Mouse (Mus musculus): ENCODE results near the gene Ift80.
"Not testable (repeated sequence)": the region's sequence is repeated elsewhere in the genome, so short reads cannot be mapped to it uniquely, and the experiment has no call there.

The Ift80 gene

GRCm38 (mm10) chr3:69004437-69005337 lies at the start of gene Ift80, which contains the start of gene Smc4:
Ift80 (minus strand) TSS chr3:69004570.
Smc4 (plus strand) TSS chr3:69004738.
- DNase-seq (ENCODE audit: low read depth, low spot score) = peak; percentile 98

GRCm38 (mm10) chr3:69051894-69052293 lies 47.5 kb upstream of the Ift80 start:
- no peak for DNase-seq (ENCODE audit: low read depth, low spot score)

GRCm38 (mm10) chr3:69049011-69049410 lies 44.6 kb upstream of the Ift80 start:
- DNase-seq (ENCODE audit: low read depth, low spot score) = no peak

GRCm38 (mm10) chr3:69047684-69048083 lies 43.3 kb upstream of the Ift80 start:
- DNase-seq (ENCODE audit: low read depth, low spot score) = no peak

GRCm38 (mm10) chr3:69046509-69046908 lies 42.1 kb upstream of the Ift80 start:
- DNase-seq (ENCODE audit: low read depth, low spot score) = no peak

- no peak for DNase-seq (ENCODE audit: low read depth, low spot score)
Measured at GRCm38 (mm10) chr3:69045750-69046149, 41.4 kb upstream of the Ift80 start.

GRCm38 (mm10) chr3:69045400-69045703 lies 41.0 kb upstream of the Ift80 start:
- DNase-seq (ENCODE audit: low read depth, low spot score) = no peak

- peak; percentile 98 for DNase-seq (ENCODE audit: low read depth, low spot score)
Measured at GRCm38 (mm10) chr3:69044645-69045399, 40.5 kb upstream of the Ift80 start, which contains the start of gene Trim59. Trim59 (minus strand) TSS chr3:69044755.

- peak; percentile 67 for DNase-seq (ENCODE audit: low read depth, low spot score)
Measured at GRCm38 (mm10) chr3:69044167-69044591, 39.8 kb upstream of the Ift80 start.

- DNase-seq (ENCODE audit: low read depth, low spot score) = no peak
Measured at GRCm38 (mm10) chr3:69041298-69041697, 36.9 kb upstream of the Ift80 start.

- DNase-seq (ENCODE audit: low read depth, low spot score) = no peak
Measured at GRCm38 (mm10) chr3:69040105-69040504, 35.7 kb upstream of the Ift80 start.

- no peak for DNase-seq (ENCODE audit: low read depth, low spot score)
Measured at GRCm38 (mm10) chr3:69026133-69026783, 21.9 kb upstream of the Ift80 start.

- DNase-seq (ENCODE audit: low read depth, low spot score) = no peak
Measured at GRCm38 (mm10) chr3:69020764-69021163, 16.4 kb upstream of the Ift80 start.

GRCm38 (mm10) chr3:69020285-69020684 lies 15.9 kb upstream of the Ift80 start:
- peak; percentile 22 for DNase-seq (ENCODE audit: low read depth, low spot score)

GRCm38 (mm10) chr3:69018635-69019034 lies 14.3 kb upstream of the Ift80 start:
- not testable (repeated sequence) for DNase-seq (ENCODE audit: low read depth, low spot score)

- DNase-seq (ENCODE audit: low read depth, low spot score) = no peak
Measured at GRCm38 (mm10) chr3:69017181-69017580, 12.8 kb upstream of the Ift80 start.

GRCm38 (mm10) chr3:69008873-69009272 lies 4.5 kb upstream of the Ift80 start:
- no peak for DNase-seq (ENCODE audit: low read depth, low spot score)

GRCm38 (mm10) chr3:69006246-69006760 lies 1.9 kb upstream of the Ift80 start:
- no peak for DNase-seq (ENCODE audit: low read depth, low spot score)

GRCm38 (mm10) chr3:69005338-69006245 lies 1.2 kb upstream of the Ift80 start:
- peak; percentile 48 for DNase-seq (ENCODE audit: low read depth, low spot score)

- DNase-seq (ENCODE audit: low read depth, low spot score) = no peak
Measured at GRCm38 (mm10) chr3:69004055-69004436, 324 bp downstream of the Ift80 start.

GRCm38 (mm10) chr3:69002781-69003180 lies 1.6 kb downstream of the Ift80 start:
- DNase-seq (ENCODE audit: low read depth, low spot score) = no peak

Data from mesoderm, embryonic 11.5 days (tissue).